Mouse (Mus musculus): ENCODE results near the gene H2afv. TPM values are rescaled to one million over a fixed set of nuclear protein-coding genes. Genes with fewer than 3 reads are reported as not detected.

The H2afv gene
- polyA plus RNA-seq, 1 experiment from 2014 or later = 346 TPM

- Histone ChIP-seq H3K4me3 (ENCODE audit: low read depth, low read length) (no peak overlapping the region), H3K9ac (ENCODE audit: low read depth, low read length) (no peak overlapping the region), H3K27me3 (replicated peaks; ENCODE audit: control insufficient read depth, insufficient read depth, low read length) (no peaks in the 10 kb centered on the region), H3K4me1 (replicated peaks; ENCODE audit: control insufficient read depth, insufficient read depth, low read length) (no peaks in the 10 kb centered on the region), H3K4me2 (replicated peaks; ENCODE audit: low read depth) (no peak overlapping the region), H3K36me3 (ENCODE audit: control insufficient read depth, insufficient read depth) (no peaks in the 10 kb centered on the region), H3K27ac (ENCODE audit: low read depth, low read length) (no peak overlapping the region), H3K9me3 (ENCODE audit: control insufficient read depth) (no peaks in the 10 kb centered on the region)
- no peak for TF ChIP-seq CTCF (IDR thresholded peaks at IDR 0.05; ENCODE audit: low read depth)
- ATAC-seq = no peak
- WGBS = 83% methylated on average over 1 of the region's 1 CpGs
Observed at GRCm38 (mm10) chr11:6477350-6477749, 33.1 kb upstream of the H2afv start.

DNA sequence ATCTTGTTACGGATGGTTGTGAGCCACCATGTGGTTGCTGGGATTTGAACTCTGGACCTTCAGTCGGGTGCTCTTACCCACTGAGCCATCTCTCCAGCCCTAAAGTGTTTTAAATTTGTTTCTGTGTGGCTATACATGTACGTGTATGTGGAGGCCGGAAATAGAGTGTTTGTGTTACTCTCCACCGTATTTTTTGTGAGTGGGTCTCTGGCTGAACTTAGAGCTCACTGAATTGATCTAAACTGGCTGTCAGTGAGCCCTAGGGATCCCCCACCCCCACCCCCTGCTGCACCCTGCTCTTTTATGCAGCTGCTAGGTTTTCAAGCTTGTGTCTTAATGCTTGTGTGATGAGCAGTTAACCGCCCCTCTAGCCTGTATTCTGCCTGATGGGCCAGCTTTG, 32.6 kb upstream of the H2afv start:
- WGBS = 67% methylated on average over 6 of the region's 6 CpGs
- Histone ChIP-seq H3K4me2 (replicated peaks; ENCODE audit: low read depth) (no peak overlapping the region), H3K9ac (ENCODE audit: low read depth, low read length) (no peak overlapping the region), H3K27ac (ENCODE audit: low read depth, low read length) (no peak overlapping the region), H3K4me1 (replicated peaks; ENCODE audit: control insufficient read depth, insufficient read depth, low read length) (peaks cover under 1% of the 10 kb centered on the region; the same call in 1 of the 2 replicates), H3K9me3 (ENCODE audit: control insufficient read depth) (no peaks in the 10 kb centered on the region), H3K4me3 (ENCODE audit: low read depth, low read length) (no peak overlapping the region), H3K36me3 (ENCODE audit: control insufficient read depth, insufficient read depth) (no peaks in the 10 kb centered on the region), H3K27me3 (replicated peaks; ENCODE audit: control insufficient read depth, insufficient read depth, low read length) (no peaks in the 10 kb centered on the region)
- ATAC-seq = no peak
- TF ChIP-seq CTCF (IDR thresholded peaks at IDR 0.05; ENCODE audit: low read depth) = no peak

- under 1% methylated on average over 64 of the region's 76 CpGs for WGBS
- Histone ChIP-seq H3K4me2 (replicated peaks; ENCODE audit: low read depth) (peak within 1 kb of the TSS; percentile 81), H3K4me1 (replicated peaks; ENCODE audit: control insufficient read depth, insufficient read depth, low read length) (peaks cover 5% of the 10 kb centered on the region), H3K27ac (ENCODE audit: low read depth, low read length) (peak within 1 kb of the TSS; percentile 98), H3K9me3 (ENCODE audit: control insufficient read depth) (no peaks in the 10 kb centered on the region), H3K4me3 (ENCODE audit: low read depth, low read length) (peak within 1 kb of the TSS; percentile 90), H3K27me3 (replicated peaks; ENCODE audit: control insufficient read depth, insufficient read depth, low read length) (no peaks in the 10 kb centered on the region), H3K9ac (ENCODE audit: low read depth, low read length) (peak within 1 kb of the TSS; percentile 93), H3K36me3 (ENCODE audit: control insufficient read depth, insufficient read depth) (no peaks in the 10 kb centered on the region)
- 0 out of 2 replicates have a peak, but pooled peaks have one; percentile 7 for TF ChIP-seq CTCF (IDR thresholded peaks at IDR 0.05; ENCODE audit: low read depth)
- peak; percentile 95 for ATAC-seq
Observed at GRCm38 (mm10) chr11:6475867-6476484, 31.7 kb upstream of the H2afv start, which contains the start of gene Purb. Gene Purb, minus strand, starts transcription at chr11:6475917.

GRCm38 (mm10) chr11:6474874-6475731, 30.9 kb upstream of the H2afv start:
- no peaks in the 10 kb centered on the region for H3K27me3 ChIP-seq (replicated peaks; ENCODE audit: control insufficient read depth, insufficient read depth, low read length)
- peak; percentile 46 for ATAC-seq
- H3K9me3 ChIP-seq (ENCODE audit: control insufficient read depth) = no peaks in the 10 kb centered on the region
- H3K4me1 ChIP-seq (replicated peaks; ENCODE audit: control insufficient read depth, insufficient read depth, low read length) = peaks cover 7% of the 10 kb centered on the region
- TF ChIP-seq CTCF (IDR thresholded peaks at IDR 0.05; ENCODE audit: low read depth) = peak; percentile 37; the same call in 1 of the 2 replicates
- peak overlapping the region; percentile 90 for H3K4me3 ChIP-seq (ENCODE audit: low read depth, low read length)
- peak overlapping the region; percentile 93 for H3K9ac ChIP-seq (ENCODE audit: low read depth, low read length)
- under 1% methylated on average over 108 of the region's 109 CpGs for WGBS
- H3K36me3 ChIP-seq (ENCODE audit: control insufficient read depth, insufficient read depth) = no peaks in the 10 kb centered on the region
- H3K27ac ChIP-seq (ENCODE audit: low read depth, low read length) = peak overlapping the region; percentile 98
- peak overlapping the region; percentile 81 for H3K4me2 ChIP-seq (replicated peaks; ENCODE audit: low read depth)

DNA sequence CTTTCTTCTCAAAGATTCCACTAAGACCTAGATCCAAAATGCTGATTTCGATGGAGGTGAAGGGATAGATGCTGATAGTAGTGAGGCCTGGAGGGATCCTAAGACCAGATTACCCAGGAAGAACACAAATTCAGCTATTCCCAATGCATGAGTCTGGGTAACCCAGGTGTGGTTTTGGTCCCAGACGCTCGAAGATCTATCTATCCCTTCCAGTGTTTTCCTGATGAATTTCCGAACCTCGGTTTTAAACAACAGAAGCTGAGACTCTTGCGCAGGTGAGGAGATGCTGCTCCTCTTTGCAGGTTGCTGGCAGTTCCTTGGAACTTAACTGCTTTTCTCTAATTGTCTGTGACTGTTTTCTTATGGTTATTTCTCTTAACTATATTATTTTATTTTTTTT, 30.1 kb upstream of the H2afv start:
- Histone ChIP-seq H3K27ac (ENCODE audit: low read depth, low read length) (peak overlapping the region; percentile 98; the same call in 1 of the 2 replicates), H3K4me3 (ENCODE audit: low read depth, low read length) (peak overlapping the region; percentile 90), H3K9ac (ENCODE audit: low read depth, low read length) (peak overlapping the region; percentile 93), H3K9me3 (ENCODE audit: control insufficient read depth) (no peaks in the 10 kb centered on the region), H3K4me1 (replicated peaks; ENCODE audit: control insufficient read depth, insufficient read depth, low read length) (peaks cover 7% of the 10 kb centered on the region), H3K27me3 (replicated peaks; ENCODE audit: control insufficient read depth, insufficient read depth, low read length) (no peaks in the 10 kb centered on the region), H3K36me3 (ENCODE audit: control insufficient read depth, insufficient read depth) (no peaks in the 10 kb centered on the region), H3K4me2 (replicated peaks; ENCODE audit: low read depth) (peak overlapping the region; percentile 81)
- no peak for ATAC-seq
- WGBS = 12% methylated on average over 6 of the region's 6 CpGs
- TF ChIP-seq CTCF (IDR thresholded peaks at IDR 0.05; ENCODE audit: low read depth) = no peak

- Histone ChIP-seq H3K4me1 (replicated peaks; ENCODE audit: control insufficient read depth, insufficient read depth, low read length) (peaks cover 7% of the 10 kb centered on the region), H3K9me3 (ENCODE audit: control insufficient read depth) (no peaks in the 10 kb centered on the region), H3K27ac (ENCODE audit: low read depth, low read length) (no peak overlapping the region), H3K9ac (ENCODE audit: low read depth, low read length) (no peak overlapping the region), H3K4me3 (ENCODE audit: low read depth, low read length) (peak overlapping the region; percentile 29), H3K4me2 (replicated peaks; ENCODE audit: low read depth) (peak overlapping the region; percentile 81), H3K36me3 (ENCODE audit: control insufficient read depth, insufficient read depth) (peaks cover under 1% of the 10 kb centered on the region; the same call in 1 of the 2 replicates), H3K27me3 (replicated peaks; ENCODE audit: control insufficient read depth, insufficient read depth, low read length) (no peaks in the 10 kb centered on the region)
- TF ChIP-seq CTCF (IDR thresholded peaks at IDR 0.05; ENCODE audit: low read depth) = no peak
- ATAC-seq = no peak
Observed at GRCm38 (mm10) chr11:6472076-6472475, 27.8 kb upstream of the H2afv start.

All from intestine, postnatal 0 days (tissue).